Mouse (Mus musculus) liver, postnatal 0 days (tissue): ENCODE measurements at regions not wholly inside any gene's neighbourhood (a gene's known extent, or its start where the extent isn't known, plus 50 kb on each side); places are given as distances from the start of the nearest gene placed in this dataset.

Experiments
- CTCF ChIP-seq: sonication (generic); IDR thresholded peaks from 2 replicates; pipeline ENCODE4 v1.5.1; 2016; ENCODE audit warnings: antibody characterized with exemption, low read depth
- EP300 ChIP-seq: IDR thresholded peaks from 2 replicates; pipeline ENCODE4 v1.6.1; 2016; ENCODE audit warnings: antibody characterized with exemption, low read depth, mild to moderate bottlenecking

- no peak for TF ChIP-seq CTCF
- TF ChIP-seq EP300: no peak
Observed at GRCm38 (mm10) chr14:98873446-98873845, 120.7 kb downstream of the Rpl36a-ps1 start.
